Mouse (Mus musculus) skeletal muscle tissue, adult 2 months (tissue): ENCODE results near the gene Lmod1.

Experiments used
- DNase-seq: peaks from one replicate; pipeline ENCODE4 v3.0.0-alpha.2; 2012; ENCODE audit warnings: low read depth, low spot score

Lmod1 gene

DNA sequence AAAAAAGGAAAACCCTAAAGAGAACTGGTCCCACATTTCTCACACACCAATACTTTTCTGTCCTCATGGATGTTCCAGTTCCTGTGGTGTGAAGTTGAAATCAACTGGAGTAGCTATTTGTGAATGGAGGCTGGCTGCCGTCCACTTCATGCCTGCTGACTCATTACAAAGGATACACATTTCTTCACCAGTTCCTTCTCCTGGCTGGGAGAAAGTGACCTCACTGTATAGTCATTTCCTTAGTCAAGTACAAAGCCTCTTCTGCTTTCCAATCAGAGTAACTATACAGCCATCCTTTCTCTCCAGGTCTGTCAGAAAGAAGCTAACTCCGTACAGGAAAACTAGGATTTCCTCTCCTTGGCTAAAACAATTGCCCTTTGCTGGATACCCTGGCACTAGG, 86.4 kb downstream of the Lmod1 start:
- peak; percentile 74 for DNase-seq

DNA sequence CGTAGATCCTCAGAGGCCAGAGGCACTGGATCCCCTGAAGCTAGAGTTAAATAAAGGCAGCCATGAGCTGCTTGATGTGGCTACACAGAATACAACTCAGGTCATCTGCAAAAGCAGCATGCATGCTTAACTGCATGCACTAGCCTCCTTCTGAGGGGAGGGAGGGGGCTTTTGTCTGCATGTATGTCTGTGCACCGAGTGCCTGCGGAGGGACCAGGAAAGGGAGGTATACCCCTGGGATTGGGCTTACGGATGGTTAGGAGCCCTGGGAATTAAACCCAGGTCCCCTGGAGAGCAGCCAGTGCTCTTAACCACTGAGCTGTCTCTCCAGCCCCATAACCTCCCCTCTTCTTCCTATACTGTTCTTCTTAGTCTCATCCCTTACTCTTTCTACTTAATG, 87.5 kb downstream of the Lmod1 start:
- no peak for DNase-seq

DNA sequence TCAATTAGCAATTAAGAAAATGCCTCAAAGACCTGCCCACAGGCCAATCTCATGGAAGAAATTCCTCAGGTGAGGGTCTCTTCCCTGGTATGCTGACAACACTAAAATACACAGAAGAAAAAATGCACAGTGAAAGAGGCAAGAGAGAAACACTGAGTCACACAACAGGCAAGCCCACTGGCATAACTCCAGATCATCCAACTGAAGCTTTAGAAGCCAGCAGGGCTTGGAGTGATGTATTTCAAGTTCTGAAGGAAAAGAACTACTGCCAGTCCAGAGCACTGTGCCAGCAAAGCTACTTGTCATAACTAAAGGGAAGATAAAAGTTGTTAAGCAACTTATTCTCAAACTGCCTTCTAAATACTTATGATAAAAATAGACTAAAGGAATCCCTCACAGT, 89.4 kb downstream of the Lmod1 start:
- peak; percentile 27 for DNase-seq
